Mouse (Mus musculus): ENCODE results near the gene Il13.

DNA sequence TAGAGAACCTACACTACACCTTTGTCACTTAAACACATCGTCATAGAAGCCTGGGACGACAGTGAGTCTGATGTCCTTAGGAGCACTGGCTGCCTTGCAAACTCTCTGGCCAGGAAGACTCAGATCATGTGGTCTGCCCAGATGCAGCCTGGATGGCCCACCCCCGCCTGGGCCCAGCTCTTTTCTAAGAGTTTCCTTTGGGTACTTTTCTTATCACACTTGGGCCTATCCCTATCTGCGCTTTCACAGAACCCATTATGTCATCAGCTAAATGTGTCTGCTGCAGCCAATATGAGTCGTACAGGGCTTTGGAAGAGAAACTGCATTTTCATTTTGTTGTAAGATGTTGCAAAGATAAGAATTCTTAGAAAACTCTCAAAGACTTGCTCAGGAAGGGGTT lies 20.5 kb upstream of the Il13 start:
- TF ChIP-seq POLR2A (IDR thresholded peaks at IDR 0.05; ENCODE audit: borderline replicate concordance, extremely low read depth, low read depth, low read length) (no peak), CTCF (IDR thresholded peaks at IDR 0.05; ENCODE audit: insufficient read depth, low read length) (no peak)
